Mouse (Mus musculus) brain, embryonic 14.5 days (tissue): Measurements from ENCODE around the gene Tnfrsf17. TPM values are rescaled to one million over a fixed set of nuclear protein-coding genes. Genes with fewer than 3 reads are reported as not detected.
"Not testable (repeated sequence)": the region's sequence is repeated elsewhere in the genome, so short reads cannot be mapped to it uniquely, and the experiment has no call there.

Experiments
- DNase-seq: peaks from one replicate; pipeline ENCODE4 v3.0.0-alpha.2; 2011; ENCODE audit warnings: low read depth
- CTCF ChIP-seq: fragments of 200-500 bp; IDR thresholded peaks from 2 replicates; pipeline ENCODE4 v1.5.1; 2012; ENCODE audit warnings: inconsistent platforms, mild to moderate bottlenecking, moderate library complexity, borderline replicate concordance; ENCODE audit not compliant: insufficient read depth, insufficient read length; ENCODE audit errors: extremely low read depth
- POLR2A ChIP-seq: fragments of 200-500 bp; IDR thresholded peaks from 2 replicates; pipeline ENCODE4 v1.6.1; 2012; ENCODE audit warnings: mild to moderate bottlenecking, inconsistent platforms, borderline replicate concordance; ENCODE audit not compliant: poor library complexity, insufficient read depth, insufficient read length, severe bottlenecking; ENCODE audit errors: extremely low read depth
- polyA plus RNA-seq: library from polyadenylated mRNA; depleted of rRNA; stranded (reverse); fragments of >200 nt; gene quantifications from 2 replicates; pipeline ENCODE4 v1.2.3, GENCODE M21; 2012; rRNA removed

The Tnfrsf17 gene
- polyA plus RNA-seq, 1 experiment, result 0.25 TPM

GRCm38 (mm10) chr16:11359919-11360318, 46.3 kb downstream of the Tnfrsf17 start:
- TF ChIP-seq POLR2A (no peak), CTCF (no peak)
- peak; percentile 14 for DNase-seq

GRCm38 (mm10) chr16:11360576-11360975, 47.0 kb downstream of the Tnfrsf17 start:
- not testable (repeated sequence) for DNase-seq

- TF ChIP-seq CTCF (no peak), POLR2A (no peak)
- no peak for DNase-seq
Observed at GRCm38 (mm10) chr16:11365626-11366025, 52.0 kb downstream of the Tnfrsf17 start.

- TF ChIP-seq CTCF (no peak), POLR2A (no peak)
- no peak for DNase-seq
Observed at GRCm38 (mm10) chr16:11366851-11367250, 53.2 kb downstream of the Tnfrsf17 start.

GRCm38 (mm10) chr16:11368412-11368811, 54.8 kb downstream of the Tnfrsf17 start:
- DNase-seq, result no peak
- no peak for TF ChIP-seq POLR2A
- no peak for TF ChIP-seq CTCF

GRCm38 (mm10) chr16:11369162-11369561, 55.5 kb downstream of the Tnfrsf17 start:
- no peak for TF ChIP-seq CTCF
- no peak for TF ChIP-seq POLR2A
- no peak for DNase-seq

GRCm38 (mm10) chr16:11369642-11370041, 56.0 kb downstream of the Tnfrsf17 start:
- TF ChIP-seq CTCF (no peak), POLR2A (no peak)
- peak; percentile 90 for DNase-seq

Other genes starting within 250 kb of the Tnfrsf17 start
- gene Litaf, start 247.7 kb upstream of the Tnfrsf17 start, polyA plus RNA-seq, result 35.9 and 39.0 TPM in 2 replicates
- 26.6 and 28.2 TPM in 2 replicates for gene Txndc11, start 179.2 kb upstream of the Tnfrsf17 start, polyA plus RNA-seq
- 113 and 127 TPM in 2 replicates for gene Zc3h7a, start 137.4 kb upstream of the Tnfrsf17 start, polyA plus RNA-seq
- 57.9 and 62.4 TPM in 2 replicates for gene Rsl1d1, start 110.5 kb upstream of the Tnfrsf17 start, polyA plus RNA-seq
- gene Gspt1, start 59.5 kb upstream of the Tnfrsf17 start, polyA plus RNA-seq, result 34.3 and 54.9 TPM in 2 replicates
- 6.6 and 16.0 TPM in 2 replicates for gene Snx29, start 9.1 kb downstream of the Tnfrsf17 start, polyA plus RNA-seq